Mouse (Mus musculus): ENCODE data around the gene Olfr446. TPM values are rescaled to one million over a fixed set of nuclear protein-coding genes. Genes with fewer than 3 reads are reported as not detected.

The Olfr446 gene
- total RNA-seq (2021): not detected
- long read RNA-seq, experiment 1: 0 reads
- long read RNA-seq, experiment 2: 0 reads

DNA sequence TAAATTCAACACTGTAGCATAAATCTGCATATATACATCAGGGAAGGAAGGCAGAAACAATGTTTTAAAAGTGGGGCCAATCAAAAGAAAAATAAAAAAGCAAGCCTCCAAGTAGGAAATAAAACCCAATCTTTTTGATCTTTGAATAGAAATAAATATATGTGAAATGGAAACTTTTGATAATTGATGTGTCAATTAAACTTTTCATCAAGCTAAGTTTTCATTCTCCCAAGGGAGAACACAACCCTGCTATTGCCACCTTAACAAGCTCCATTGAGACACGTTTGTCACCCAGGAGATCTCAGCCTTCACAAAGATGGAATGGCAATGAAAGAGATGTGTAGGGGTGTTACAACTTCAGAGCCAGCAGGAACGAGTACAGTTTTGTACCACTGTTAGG lies at the start of gene Olfr446:
Gene Olfr446 (plus strand): TSS at position 301 of the 400 bp plus-strand sequence.
- DNase-seq: no peak
- intact Hi-C loops (cut with DNase I): no loop called here

GRCm38 (mm10) chr6:42876323-42876722 lies 44.9 kb upstream of the Olfr446 start:
- intact Hi-C loops (cut with DNase I): no loop called here
- DNase-seq: no peak

DNA sequence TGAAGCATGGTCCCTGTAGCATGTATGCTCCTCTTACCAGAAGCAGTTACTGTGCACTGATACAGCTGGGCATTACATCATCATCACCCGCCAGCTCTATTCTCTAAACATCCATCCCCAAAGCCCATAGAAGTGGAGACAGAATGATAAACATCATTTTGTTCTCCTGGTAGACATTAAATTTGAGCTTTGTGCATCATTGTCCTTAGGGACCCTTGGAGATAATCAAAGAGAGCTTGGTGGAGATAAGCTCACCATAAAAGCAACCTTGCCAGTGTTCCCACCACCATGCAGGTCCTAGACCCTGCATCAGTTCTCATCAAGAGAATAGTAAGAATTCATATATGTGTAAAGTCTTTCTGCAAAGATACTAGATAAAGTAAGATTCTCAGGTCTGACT lies 31.0 kb upstream of the Olfr446 start, which contains the start of gene Olfr448:
Gene Olfr448 (plus strand): TSS at position 301 of the 400 bp plus-strand sequence.
- intact Hi-C loops (cut with DNase I): no loop called here
- no peak for DNase-seq

DNA sequence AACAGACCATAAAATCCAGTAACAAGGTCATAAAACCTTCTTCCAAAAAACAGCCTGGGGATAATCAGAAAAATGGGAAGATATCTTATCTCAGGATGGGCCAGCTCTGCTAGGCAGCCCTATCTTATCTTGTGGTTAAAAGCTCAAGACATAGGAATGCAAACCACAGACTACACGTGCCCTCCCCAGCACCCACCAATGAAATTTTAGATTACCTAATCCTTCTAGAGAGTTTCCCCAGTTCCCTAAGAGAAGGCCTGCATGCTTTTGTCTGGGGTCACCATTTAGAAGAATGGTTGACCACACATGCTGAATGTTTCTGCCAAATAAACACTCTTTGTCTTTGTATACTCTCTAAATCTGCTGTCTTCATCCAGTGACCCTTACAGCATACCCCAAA lies 20.8 kb upstream of the Olfr446 start:
- intact Hi-C loops (cut with DNase I): no loop called here
- DNase-seq: no peak

- no peak for DNase-seq
These were observed 12.6 kb upstream of the Olfr446 start, which contains the start of gene Olfr447 for GRCm38 (mm10) chr6:42908578-42908977. Gene Olfr447, plus strand, starts transcription at chr6:42908878.

DNA sequence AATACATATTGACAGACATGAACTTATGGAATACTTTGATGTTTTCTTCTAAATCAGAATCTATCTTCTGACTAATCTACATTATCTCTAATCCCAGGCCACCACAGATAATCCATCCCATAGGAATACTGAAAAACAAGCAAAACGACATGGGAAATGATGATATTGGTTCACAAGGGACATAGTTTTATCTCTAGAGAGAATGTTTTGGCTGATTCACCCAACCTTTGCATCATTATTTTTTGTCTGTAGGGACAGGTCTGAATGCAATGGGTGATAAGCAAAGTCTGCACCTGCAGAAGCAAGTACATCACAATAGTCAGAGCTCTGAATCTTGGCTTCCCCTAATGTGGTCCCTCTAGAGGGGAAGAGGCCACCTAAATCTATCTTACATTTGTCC lies 27.6 kb downstream of the Olfr446 start, which contains the start of gene Olfr444:
Gene Olfr444 (plus strand): TSS at position 301 of the 400 bp plus-strand sequence.
- DNase-seq: no peak
- intact Hi-C loops (cut with DNase I): no loop called here

More at GRCm38 (mm10) chr6:42908578-42908977, 12.6 kb upstream of the Olfr446 start, which contains the start of gene Olfr447:
- intact Hi-C loops (cut with DNase I): no loop called here

DNA sequence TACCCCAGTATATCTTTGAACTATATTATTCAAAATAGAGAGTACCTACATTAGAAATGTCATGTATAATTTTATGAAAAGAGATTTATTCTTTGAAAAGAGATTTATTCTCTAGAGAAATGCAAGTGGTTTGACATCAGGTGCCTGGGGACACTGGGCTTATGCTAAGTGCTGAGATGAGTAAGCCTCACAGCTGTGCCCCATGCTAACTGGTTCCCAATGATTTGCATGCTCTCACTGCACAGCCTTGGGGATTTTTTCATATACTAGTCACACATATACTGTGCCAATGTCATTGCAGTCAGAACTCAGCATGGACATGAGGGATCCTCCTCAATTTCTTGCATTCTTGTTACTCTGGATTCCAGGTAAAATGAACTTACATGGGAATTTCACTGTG lies 59.2 kb downstream of the Olfr446 start:
- no peak for DNase-seq
- intact Hi-C loops (cut with DNase I): no loop called here

Other genes starting within 250 kb of the Olfr446 start
- 1 to 10 TPM; 5.9 to 6.3 TPM for gene Tcaf1, start 211.3 kb upstream of the Olfr446 start, total RNA-seq (2021)
- gene Olfr453, start 182.0 kb upstream of the Olfr446 start, total RNA-seq (2021): not detected
- gene Olfr38, start 165.0 kb upstream of the Olfr446 start, total RNA-seq (2021): not detected
- not detected for gene Olfr452, start 136.3 kb upstream of the Olfr446 start, total RNA-seq (2021)
- not detected for gene Olfr450, start 109.4 kb upstream of the Olfr446 start, total RNA-seq (2021)
- not detected for gene Olfr449, start 87.0 kb upstream of the Olfr446 start, total RNA-seq (2021)
- not detected for gene Olfr448, start 30.9 kb upstream of the Olfr446 start, total RNA-seq (2021)
- gene Olfr447, start 12.5 kb upstream of the Olfr446 start, total RNA-seq (2021): not detected
- gene Olfr444, start 27.7 kb downstream of the Olfr446 start, total RNA-seq (2021): not detected
- not detected for gene Olfr441, start 185.0 kb downstream of the Olfr446 start, total RNA-seq (2021)
- gene Olfr237-ps1, start 225.2 kb downstream of the Olfr446 start, total RNA-seq (2021): not detected
- gene Olfr437, start 241.9 kb downstream of the Olfr446 start, total RNA-seq (2021): not detected